Mouse (Mus musculus) myocyte (in vitro differentiated cells): ENCODE results near the gene Cfap73. TPM values are rescaled to one million over a fixed set of nuclear protein-coding genes. Genes with fewer than 3 reads are reported as not detected.
A peak's percentile ranks its signal among the peaks of the same experiment; 100 is the strongest.

Source experiments
- H3K27me3 ChIP-seq: one replicate; pipeline ENCODE4 v1.6.1; 2011; ENCODE audit not compliant: control insufficient read depth, insufficient read depth, insufficient read length
- H3K36me3 ChIP-seq: one replicate; pipeline ENCODE4 v1.6.1; 2011; ENCODE audit not compliant: control insufficient read depth, insufficient read depth
- H3K4me2 ChIP-seq: one replicate; pipeline ENCODE4 v1.6.1; 2011; ENCODE audit warnings: low read depth, control low read depth
- H3K4me3 ChIP-seq: one replicate; pipeline ENCODE4 v1.5.1; 2011; ENCODE audit warnings: mild to moderate bottlenecking, control low read depth, moderate library complexity
- H3K79me2 ChIP-seq: one replicate; pipeline ENCODE4 v1.6.1; 2011; ENCODE audit not compliant: control insufficient read depth, insufficient read depth
- H3ac ChIP-seq: one replicate; pipeline ENCODE4 v1.6.1; 2011; ENCODE audit not compliant: control insufficient read depth, insufficient read length
- CEBPB ChIP-seq: IDR thresholded peaks from 2 replicates; pipeline ENCODE4 v1.6.1; 2011; ENCODE audit warnings: mild to moderate bottlenecking, moderate library complexity; ENCODE audit not compliant: poor library complexity, insufficient read depth, severe bottlenecking
- E2F4 ChIP-seq: IDR thresholded peaks from one replicate; pipeline ENCODE4 v1.6.1; 2011; ENCODE audit warnings: mild to moderate bottlenecking, control low read depth, moderate library complexity; ENCODE audit not compliant: insufficient read depth
- MAX ChIP-seq: IDR thresholded peaks from one replicate; pipeline ENCODE4 v1.6.1; 2011; ENCODE audit warnings: low read depth, mild to moderate bottlenecking, control low read depth
- MYOD1 ChIP-seq, 3 experiments: IDR thresholded peaks; one replicate each; pipeline ENCODE4 v1.6.1; 2011; ENCODE audit warnings: control low read depth in 2 of 3, low read depth in 2 of 3, mild to moderate bottlenecking in 2 of 3, moderate library complexity in 1 of 3; ENCODE audit not compliant: insufficient read length in 2 of 3, control insufficient read depth in 1 of 3
- MYOG ChIP-seq, 3 experiments: IDR thresholded peaks; one replicate each; pipeline ENCODE4 v1.6.1; 2011; ENCODE audit warnings: control low read depth in 2 of 3, low read depth in 2 of 3, mild to moderate bottlenecking in 2 of 3; ENCODE audit not compliant: insufficient read length in 2 of 3, control insufficient read depth in 1 of 3, insufficient read depth in 1 of 3
- POLR2A ChIP-seq: IDR thresholded peaks from one replicate; pipeline ENCODE4 v1.6.1; 2011; ENCODE audit warnings: low read depth, mild to moderate bottlenecking, control low read depth, moderate library complexity; ENCODE audit not compliant: insufficient read length
- POLR2AphosphoS2 ChIP-seq: IDR thresholded peaks from one replicate; pipeline ENCODE4 v1.6.1; 2011; ENCODE audit warnings: low read depth, control low read depth; ENCODE audit not compliant: insufficient read length
- REST ChIP-seq: IDR thresholded peaks from one replicate; pipeline ENCODE4 v1.6.1; 2011; ENCODE audit warnings: mild to moderate bottlenecking, control low read depth, moderate library complexity; ENCODE audit not compliant: insufficient read depth, insufficient read length
- SRF ChIP-seq: IDR thresholded peaks from one replicate; pipeline ENCODE4 v1.6.1; 2011; ENCODE audit warnings: low read depth; ENCODE audit not compliant: control insufficient read depth, insufficient read length
- TCF12 ChIP-seq: IDR thresholded peaks from one replicate; pipeline ENCODE4 v1.6.1; 2011; ENCODE audit warnings: mild to moderate bottlenecking, control low read depth; ENCODE audit not compliant: poor library complexity, insufficient read depth, severe bottlenecking
- TCF3 ChIP-seq: IDR thresholded peaks from one replicate; pipeline ENCODE4 v1.6.1; 2011; ENCODE audit warnings: low read depth, control low read depth; ENCODE audit not compliant: insufficient read length
- USF1 ChIP-seq: IDR thresholded peaks from one replicate; pipeline ENCODE4 v1.6.1; 2011; ENCODE audit warnings: low read depth, mild to moderate bottlenecking, control low read depth, moderate library complexity
- polyA plus RNA-seq: library from polyadenylated mRNA; unstranded; fragments of >200 nt; fragmentation: generic; extraction: Trizol; gene quantifications from one replicate; pipeline ENCODE4 v1.2.1, GENCODE M21; 2012; ENCODE audit warnings: missing spikeins

The Cfap73 gene
- polyA plus RNA-seq, 1 experiment: not detected

DNA sequence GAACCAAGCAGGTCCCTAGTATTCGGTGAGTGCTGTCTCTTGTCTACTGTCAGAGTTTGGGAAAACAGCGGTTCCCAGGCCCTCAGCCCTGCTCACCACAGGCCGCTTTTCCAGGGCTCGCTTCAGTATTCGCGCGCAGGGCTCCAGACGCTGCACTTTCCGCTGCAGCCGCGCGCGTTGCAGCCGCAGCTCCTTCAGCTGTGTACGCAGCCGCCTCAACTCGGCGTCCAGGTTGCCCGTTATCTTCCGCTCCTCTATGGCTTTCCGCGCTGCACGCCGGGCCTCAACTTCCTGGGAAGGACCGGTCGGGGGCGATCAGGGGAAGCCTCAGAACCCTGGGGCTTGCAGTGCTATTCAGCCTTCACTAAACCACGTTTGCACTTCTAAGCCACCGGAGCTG lies 2.9 kb downstream of the Cfap73 start:
- H3K4me2 ChIP-seq: no peak overlapping the region
- H3K27me3 ChIP-seq: peaks cover 25% of the 10 kb centered on the region
- peaks cover 1% of the 10 kb centered on the region for H3K36me3 ChIP-seq
- no peaks in the 10 kb centered on the region for H3K79me2 ChIP-seq
- H3ac ChIP-seq: no peak overlapping the region
- TF ChIP-seq TCF3 (no peak), SRF (no peak), MYOD1 (IDR thresholded peaks at IDR 0.05; ENCODE audit: control insufficient read depth in 1 of 3, insufficient read length in 2 of 3, low read depth in 2 of 3) (no peak)
- H3K4me3 ChIP-seq: no peak overlapping the region

DNA sequence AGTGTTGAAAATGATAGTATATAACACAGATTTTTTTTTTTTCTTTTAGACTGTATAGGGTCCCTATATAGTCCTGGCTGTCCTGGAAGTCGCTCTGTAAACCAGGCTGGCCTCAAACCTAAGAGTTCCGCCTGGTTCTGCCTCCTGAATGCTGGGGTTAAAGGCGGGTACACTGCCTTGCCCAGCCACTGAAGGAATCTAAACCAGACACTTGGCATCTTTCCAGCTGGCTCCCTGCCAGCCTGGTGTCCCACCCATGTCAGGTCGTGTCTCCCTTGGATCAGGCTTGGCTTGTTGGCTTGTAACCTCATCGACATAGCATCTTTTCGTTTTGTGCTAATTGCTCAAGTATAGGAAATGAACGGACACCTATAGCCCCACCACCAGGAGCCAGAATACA lies 5.4 kb downstream of the Cfap73 start:
- Histone ChIP-seq H3K4me2 (no peak overlapping the region), H3ac (no peak overlapping the region), H3K27me3 (peaks cover 4% of the 10 kb centered on the region), H3K4me3 (no peak overlapping the region), H3K36me3 (peaks cover 3% of the 10 kb centered on the region), H3K79me2 (no peaks in the 10 kb centered on the region)
- TF ChIP-seq REST: no peak
- no peak for TF ChIP-seq POLR2A
- no peak for TF ChIP-seq USF1
- TF ChIP-seq POLR2AphosphoS2: peak; percentile 21
- TF ChIP-seq SRF: no peak
- TF ChIP-seq MYOG (IDR thresholded peaks at IDR 0.05; ENCODE audit: control insufficient read depth in 1 of 3, insufficient read depth in 1 of 3, insufficient read length in 2 of 3, low read depth in 2 of 3): no peak
- TF ChIP-seq TCF3: no peak
- TF ChIP-seq E2F4: no peak

DNA sequence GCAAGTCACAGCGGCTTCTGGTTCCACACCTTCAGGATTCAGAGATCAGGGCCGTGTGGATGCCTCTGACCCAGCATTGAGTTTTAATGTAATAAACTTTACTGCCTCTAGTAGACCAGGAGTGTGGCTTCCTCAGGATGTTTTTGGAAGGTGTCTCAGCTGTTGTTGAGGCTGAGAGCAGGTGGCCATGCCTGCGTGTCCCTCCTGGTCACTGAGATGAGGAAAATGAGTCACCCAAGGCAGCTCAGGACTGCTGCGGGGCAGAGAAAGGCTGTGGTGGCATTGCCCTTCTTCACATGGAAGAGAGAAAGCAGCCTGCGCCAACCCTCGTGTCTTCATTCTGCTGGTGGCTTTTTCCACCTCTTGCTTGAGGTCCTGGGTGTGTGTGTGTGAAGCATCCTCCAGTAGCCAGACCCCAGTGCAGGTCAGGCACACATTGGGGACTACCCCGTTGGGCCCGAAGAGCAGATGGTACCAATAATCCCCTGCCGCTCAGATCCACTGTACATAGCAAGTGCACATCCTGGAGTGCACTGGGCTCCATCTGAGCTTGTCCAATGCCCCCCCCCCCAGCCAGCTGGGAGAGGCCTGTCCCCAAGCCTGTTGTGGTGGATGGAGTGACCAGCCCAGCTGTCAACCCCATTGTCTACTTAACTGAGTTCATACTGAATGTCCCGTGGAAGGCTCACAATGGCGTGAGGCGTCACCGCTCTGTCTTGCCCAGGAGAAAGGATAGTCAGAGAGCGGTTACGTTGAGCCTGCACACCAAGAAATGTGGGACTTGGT lies 6.3 kb downstream of the Cfap73 start:
- Histone ChIP-seq H3K36me3 (peaks cover 3% of the 10 kb centered on the region), H3K79me2 (no peaks in the 10 kb centered on the region), H3K4me3 (no peak overlapping the region), H3K27me3 (no peaks in the 10 kb centered on the region), H3K4me2 (no peak overlapping the region), H3ac (no peak overlapping the region)
- TF ChIP-seq MYOD1 (IDR thresholded peaks at IDR 0.05; ENCODE audit: control insufficient read depth in 1 of 3, insufficient read length in 2 of 3, low read depth in 2 of 3) (peak in 2 of 3 experiments; percentile 57 to 82), MYOG (IDR thresholded peaks at IDR 0.05; ENCODE audit: control insufficient read depth in 1 of 3, insufficient read depth in 1 of 3, insufficient read length in 2 of 3, low read depth in 2 of 3) (peak in 1 of 3 experiments; percentile 58), USF1 (no peak)

DNA sequence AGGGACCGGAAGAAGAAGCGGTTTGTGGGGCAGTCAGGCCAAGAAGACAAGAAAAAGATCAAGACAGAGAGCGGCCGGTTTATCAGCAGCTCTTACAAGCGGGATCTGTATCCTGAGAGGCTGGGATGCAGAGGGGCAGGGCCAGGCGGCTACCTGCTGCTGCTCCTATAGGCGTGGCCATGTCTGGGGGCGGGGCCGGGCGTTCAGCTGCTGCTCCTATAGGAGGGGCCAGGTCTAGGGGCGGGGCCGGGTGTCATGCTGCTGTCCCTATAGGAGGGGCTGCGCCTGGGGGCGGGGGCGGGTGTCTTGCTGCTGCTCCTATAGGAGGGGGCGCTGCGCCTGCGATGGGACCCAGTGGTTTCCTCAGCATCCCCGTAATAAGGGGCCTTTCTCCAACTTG lies 7.6 kb downstream of the Cfap73 start:
- H3K4me3 ChIP-seq: no peak overlapping the region
- H3ac ChIP-seq: no peak overlapping the region
- peaks cover 3% of the 10 kb centered on the region for H3K36me3 ChIP-seq
- H3K27me3 ChIP-seq: no peaks in the 10 kb centered on the region
- no peak overlapping the region for H3K4me2 ChIP-seq
- H3K79me2 ChIP-seq: no peaks in the 10 kb centered on the region
- TF ChIP-seq MAX (no peak), REST (no peak), POLR2A (no peak), SRF (no peak), MYOG (IDR thresholded peaks at IDR 0.05; ENCODE audit: control insufficient read depth in 1 of 3, insufficient read depth in 1 of 3, insufficient read length in 2 of 3, low read depth in 2 of 3) (no peak)

DNA sequence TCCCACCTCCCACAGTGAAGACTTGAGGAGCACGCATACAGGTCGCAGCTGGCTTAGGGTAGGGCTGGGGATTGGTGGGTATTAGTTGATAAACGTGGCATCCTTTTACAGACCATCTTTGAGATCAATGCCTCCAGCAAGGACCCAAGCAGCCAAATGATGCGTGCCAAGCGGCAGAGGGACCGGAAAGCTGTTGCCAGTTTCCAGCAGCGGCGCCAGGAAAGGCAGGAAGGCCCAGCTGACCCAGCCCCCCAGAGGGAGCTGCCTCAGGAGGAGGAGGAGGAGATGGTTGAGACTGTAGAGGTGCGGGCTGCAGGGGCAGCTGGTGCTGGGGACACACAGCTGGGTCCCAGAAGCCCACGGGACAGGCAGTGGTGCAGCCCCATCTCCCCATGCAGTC lies 9.6 kb downstream of the Cfap73 start:
- Histone ChIP-seq H3K4me3 (no peak overlapping the region), H3K79me2 (no peaks in the 10 kb centered on the region), H3K4me2 (no peak overlapping the region), H3K36me3 (peaks cover 10% of the 10 kb centered on the region), H3K27me3 (no peaks in the 10 kb centered on the region), H3ac (no peak overlapping the region)
- TF ChIP-seq TCF3: no peak
- no peak for TF ChIP-seq MAX

DNA sequence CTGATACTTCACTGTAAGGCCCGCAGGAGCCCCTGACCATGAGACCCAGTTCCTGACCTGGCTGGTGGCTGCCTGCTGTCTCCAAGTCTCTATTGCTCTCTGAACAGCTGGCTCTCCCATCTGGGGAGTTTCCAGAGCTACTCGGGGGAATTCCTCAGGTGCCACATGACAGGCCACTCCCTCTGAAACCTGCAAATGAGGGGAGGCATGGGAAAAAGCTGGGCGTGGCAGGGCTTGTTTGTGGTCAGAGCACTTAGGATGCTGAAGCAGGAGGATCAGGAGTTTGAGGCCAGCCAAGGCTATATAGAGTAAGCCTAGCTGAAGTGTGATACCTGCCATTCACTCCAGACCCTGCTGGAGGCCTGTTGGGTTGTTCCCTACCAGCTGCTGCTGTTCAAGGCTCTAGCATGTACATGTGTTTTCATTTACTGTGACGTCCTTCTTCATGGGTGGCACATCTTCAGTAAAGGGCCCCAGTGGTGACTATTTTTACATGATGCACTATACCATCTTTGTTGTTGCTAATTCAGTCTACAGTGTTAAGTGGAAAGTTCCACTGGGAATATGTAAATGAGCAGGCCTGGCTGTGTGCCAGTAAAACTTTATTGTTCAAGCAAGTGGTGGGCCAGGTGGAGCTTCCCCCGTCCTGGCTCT lies 11.7 kb downstream of the Cfap73 start:
- TF ChIP-seq POLR2A (no peak), TCF12 (no peak), MAX (no peak), MYOD1 (IDR thresholded peaks at IDR 0.05; ENCODE audit: control insufficient read depth in 1 of 3, insufficient read length in 2 of 3, low read depth in 2 of 3) (no peak), MYOG (IDR thresholded peaks at IDR 0.05; ENCODE audit: control insufficient read depth in 1 of 3, insufficient read depth in 1 of 3, insufficient read length in 2 of 3, low read depth in 2 of 3) (peak in 1 of 3 experiments; percentile 7), CEBPB (no peak), TCF3 (no peak)
- no peak overlapping the region for H3K4me2 ChIP-seq
- no peaks in the 10 kb centered on the region for H3K27me3 ChIP-seq
- H3K79me2 ChIP-seq: no peaks in the 10 kb centered on the region
- H3K36me3 ChIP-seq: peaks cover 17% of the 10 kb centered on the region
- no peak overlapping the region for H3ac ChIP-seq
- H3K4me3 ChIP-seq: no peak overlapping the region
